ENCODE assay signal across 25 mouse cellular contexts in the genomic region with DNA sequence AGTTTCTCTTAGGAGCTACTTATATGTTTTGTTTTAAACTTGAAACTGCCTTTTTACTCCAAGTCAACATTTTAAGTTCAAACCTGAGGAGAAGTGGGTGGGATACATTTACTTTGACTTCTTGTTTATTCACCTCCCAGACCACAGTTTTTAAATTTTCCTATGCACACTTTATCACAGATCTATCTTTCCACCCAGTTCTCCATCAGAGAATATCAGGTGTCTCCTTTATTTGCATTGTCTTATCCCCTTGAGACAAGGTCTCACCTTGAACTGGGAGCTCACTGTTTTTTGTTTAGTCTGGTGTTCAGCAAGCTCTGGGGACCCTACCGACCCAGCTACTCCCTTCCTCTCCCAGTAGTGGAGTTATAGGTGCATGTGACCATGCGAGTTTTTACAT.
"Had no signal": no experiment of that assay in that cellular context is flagged by ENCODE, and none has a peak within 500 bp of the region (broad histone marks: within the 10 kb centered on the region; RNA-seq: fewer than 3 reads in every experiment).

No protein-coding gene starts in this region.

- DNase-seq: gastrocnemius, postnatal 14 days; gastrocnemius, postnatal 36 days; heart, adult 18-20 months; heart, postnatal 10 days; heart, postnatal 4 days; kidney, adult 18-20 months; kidney, adult 8-10 months; kidney, postnatal 10 days; kidney, postnatal 25 days; kidney, postnatal 4 days had no signal

- H3K4me2 ChIP-seq: heart, embryonic 12.5 days; hindbrain, embryonic 12.5 days; hindbrain, embryonic 14.5 days; intestine, embryonic 15.5 days; limb, embryonic 12.5 days; liver, embryonic 12.5 days had no signal

- H3K27me3 ChIP-seq: heart, embryonic 12.5 days; hindbrain, embryonic 12.5 days; intestine, embryonic 15.5 days; limb, embryonic 12.5 days; liver, embryonic 12.5 days had no signal

- H3K27ac ChIP-seq: heart, embryonic 10.5 days; hindbrain, embryonic 10.5 days; hindbrain, embryonic 12.5 days; hindbrain, embryonic 14.5 days; intestine, embryonic 15.5 days; layer of hippocampus, adult 2 months; left cerebral cortex, adult 2 months; limb, embryonic 10.5 days; limb, embryonic 12.5 days; liver, embryonic 12.5 days; liver, embryonic 14.5 days had no signal

- ATAC-seq: hindbrain, embryonic 16.5 days; inflammation-experienced regulatory T-cells, adult 6 months; intestine, embryonic 15.5 days; intestine, postnatal 0 days; liver, embryonic 12.5 days had no signal

- H3K36me3 ChIP-seq: heart, embryonic 10.5 days; heart, embryonic 12.5 days; hindbrain, embryonic 10.5 days; hindbrain, embryonic 12.5 days; intestine, embryonic 15.5 days; limb, embryonic 10.5 days; limb, embryonic 12.5 days; liver, embryonic 12.5 days had no signal

- H3K9ac ChIP-seq: heart, embryonic 12.5 days; hindbrain, embryonic 12.5 days; hindbrain, embryonic 14.5 days; intestine, embryonic 15.5 days; limb, embryonic 12.5 days; liver, embryonic 12.5 days; liver, embryonic 14.5 days had no signal

- H3K4me3 ChIP-seq: heart, embryonic 10.5 days; heart, embryonic 12.5 days; hindbrain, embryonic 10.5 days; hindbrain, embryonic 12.5 days; intestine, embryonic 15.5 days; layer of hippocampus, adult 2 months; left cerebral cortex, adult 2 months; limb, embryonic 10.5 days; limb, embryonic 12.5 days; liver, embryonic 12.5 days had no signal

- H3K4me1 ChIP-seq: heart, embryonic 10.5 days; heart, embryonic 12.5 days; hindbrain, embryonic 10.5 days; hindbrain, embryonic 12.5 days; intestine, embryonic 15.5 days; limb, embryonic 10.5 days; limb, embryonic 12.5 days; liver, embryonic 12.5 days had no signal

- H3K9me3 ChIP-seq: heart, embryonic 10.5 days; heart, embryonic 12.5 days; hindbrain, embryonic 10.5 days; hindbrain, embryonic 12.5 days; intestine, embryonic 15.5 days; limb, embryonic 10.5 days; limb, embryonic 12.5 days; liver, embryonic 12.5 days had no signal
